Mouse (Mus musculus) kidney, adult 2 months (tissue): ENCODE results near the gene Cmya5.

Experiments used
- CTCF ChIP-seq: fragments of 200-500 bp; conservative IDR thresholded peaks from 2 replicates; pipeline ENCODE4 v1.5.1; 2011; ENCODE audit warnings: low read depth, mild to moderate bottlenecking, control low read depth, low read length, moderate library complexity, mixed read lengths; ENCODE audit not compliant: insufficient read depth, insufficient read length
- POLR2A ChIP-seq: fragments of 200-500 bp; IDR thresholded peaks from one replicate; pipeline ENCODE4 v1.6.1; 2011; ENCODE audit warnings: low read depth, low read length, control low read depth

DNA sequence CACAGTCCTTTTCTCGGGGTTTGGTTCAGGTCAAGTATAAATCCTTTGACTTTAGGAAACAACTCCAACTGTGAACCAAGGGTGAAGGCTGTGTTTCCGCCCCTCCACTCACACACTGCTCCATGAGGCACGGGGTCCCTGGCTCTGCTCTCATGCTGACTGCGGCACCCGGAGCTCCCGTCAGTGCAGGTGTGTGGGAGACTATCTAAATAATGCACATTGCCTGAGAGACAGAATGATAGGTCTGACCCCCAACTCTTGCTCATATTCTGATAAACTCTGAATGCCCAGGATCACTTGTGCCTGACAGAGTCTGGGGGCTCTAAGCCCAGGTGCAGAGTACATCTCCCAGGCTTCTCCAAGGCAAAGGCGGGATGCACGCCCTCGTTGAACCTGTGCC is 103.5 kb downstream of the Cmya5 start:
- no peak for TF ChIP-seq CTCF
- no peak for TF ChIP-seq POLR2A
